Mouse (Mus musculus): ENCODE data around the gene Atf5. TPM values are rescaled to one million over a fixed set of nuclear protein-coding genes. Genes with fewer than 3 reads are reported as not detected.

Gene Atf5
- total and polyA plus RNA-seq, 3 experiments: 13.4 to 82.3 (median 71.1) TPM

DNA sequence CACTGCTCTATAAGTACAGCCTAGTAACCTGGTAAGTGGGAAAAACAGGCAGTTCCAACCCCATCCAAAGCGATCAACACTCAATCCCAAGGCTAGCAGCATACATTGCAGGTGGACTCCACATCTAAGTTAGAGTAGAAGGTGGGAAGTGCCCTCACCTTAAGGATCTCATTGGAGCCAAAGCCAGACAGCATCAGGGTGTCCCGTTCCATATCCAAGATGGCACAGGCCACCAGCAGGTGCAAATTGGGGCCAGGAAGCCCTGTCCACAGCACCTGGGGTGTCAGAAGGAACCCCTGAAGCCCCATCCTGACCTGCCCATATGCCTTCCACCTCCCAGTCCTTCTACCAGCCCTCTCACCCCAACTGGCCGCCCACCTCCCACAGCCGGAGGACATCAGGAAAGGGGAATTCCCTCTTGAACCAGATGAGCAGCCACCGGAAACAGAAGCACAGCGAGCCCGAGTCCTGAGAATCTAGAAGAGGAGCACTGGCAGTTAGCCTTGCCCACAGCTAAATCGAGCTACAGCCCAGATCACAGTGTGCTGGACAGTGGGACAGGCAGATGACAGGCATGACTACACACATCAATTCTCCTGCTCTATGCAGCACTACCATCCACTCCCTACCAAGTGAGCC lies 25.5 kb upstream of the Atf5 start (continued):
- TF ChIP-seq TCF12 (IDR thresholded peaks at IDR 0.05; ENCODE audit: low read depth, low read length) (peak; percentile 67; the same call in 1 of the 2 replicates), E2F4 (IDR thresholded peaks at IDR 0.05; ENCODE audit: insufficient replicate concordance, low read depth, low read length) (no peak), RAD21 (IDR thresholded peaks at IDR 0.05; ENCODE audit: low read depth, low read length) (no peak), CHD2 (IDR thresholded peaks at IDR 0.05; ENCODE audit: low read length) (0 out of 2 replicates have a peak, but pooled peaks have one; percentile 26), ELF1 (IDR thresholded peaks at IDR 0.05; ENCODE audit: low read depth, low read length) (peak; percentile 54; the same call in 1 of the 2 replicates), MAX (IDR thresholded peaks at IDR 0.05; ENCODE audit: low read length) (no peak), MAFK (IDR thresholded peaks at IDR 0.05; ENCODE audit: insufficient replicate concordance, low read length) (no peak), POLR2A (IDR thresholded peaks at IDR 0.05; ENCODE audit: low read depth, low read length) (0 out of 2 replicates have a peak, but pooled peaks have one; percentile 16), NELFE (IDR thresholded peaks at IDR 0.05; ENCODE audit: low read depth, low read length) (no peak), JUND (conservative IDR thresholded peaks at IDR 0.05; ENCODE audit: low read depth, low read length) (no peak), ZMIZ1 (IDR thresholded peaks at IDR 0.05; ENCODE audit: low read depth, low read length) (peak; percentile 66; the same call in 1 of the 2 replicates), GABPA (IDR thresholded peaks at IDR 0.05; ENCODE audit: insufficient replicate concordance, low read depth, low read length) (no peak), KAT2A (IDR thresholded peaks at IDR 0.05; ENCODE audit: insufficient replicate concordance, low read length) (no peak), BHLHE40 (IDR thresholded peaks at IDR 0.05; ENCODE audit: low read depth, low read length) (peak; percentile 36; the same call in 1 of the 2 replicates), MEF2A (IDR thresholded peaks at IDR 0.05; ENCODE audit: borderline replicate concordance, low read depth, low read length) (peak; percentile 72), RCOR1 (conservative IDR thresholded peaks at IDR 0.05; ENCODE audit: low read depth, low read length) (no peak), USF1 (IDR thresholded peaks at IDR 0.05; ENCODE audit: low read depth, low read length) (no peak)

- Histone ChIP-seq H3K27me3 (replicated peaks) (no peaks in the 10 kb centered on the region), H3K4me3 (replicated peaks in 1 of 3; ENCODE audit: low read depth in 2 of 3, low read length in 2 of 3, poor library complexity in 1 of 3) (no peak overlapping the region), H3K4me2 (ENCODE audit: insufficient read depth, low read depth, poor library complexity, severe bottlenecking) (no peak overlapping the region), H3K27ac (ENCODE audit: insufficient read depth, low read depth) (no peak overlapping the region), H3K9ac (ENCODE audit: insufficient read depth, low read depth) (no peak overlapping the region), H3K4me1 (ENCODE audit: control insufficient read depth in 1 of 2, insufficient read depth in 2 of 2) (peaks cover 36 to 73% of the 10 kb centered on the region in 2 experiments), H3K79me2 (replicated peaks; ENCODE audit: control insufficient read depth, extremely low read depth, insufficient read depth, poor library complexity, severe bottlenecking) (no peaks in the 10 kb centered on the region), H3K36me3 (replicated peaks in 1 of 2; ENCODE audit: control insufficient read depth in 1 of 2, insufficient read depth in 1 of 2, low read length in 1 of 2) (peaks cover 79 to 88% of the 10 kb centered on the region in 2 experiments), H3K9me3 (replicated peaks; ENCODE audit: low read length) (peaks cover 33% of the 10 kb centered on the region)
- no peak for DNase-seq (ENCODE audit: extremely low read depth)
- dilution Hi-C loops (cut with MboI; ENCODE audit: extremely low pct_ligation_motif_present, extremely low pct_unique_long_range_greater_than_20kb, low sequenced_read_pairs) (no loop called here), in situ Hi-C loops (cut with MboI; ENCODE audit: low pct_ligation_motif_present, low pct_unique_long_range_greater_than_20kb, low sequenced_read_pairs) (no loop called here)
- TF ChIP-seq SIN3A (IDR thresholded peaks at IDR 0.05; ENCODE audit: low read length): no peak
- no peak for TF ChIP-seq KAT2A (IDR thresholded peaks at IDR 0.05; ENCODE audit: insufficient replicate concordance, low read length)
- peak; percentile 21; the same call in 1 of the 2 replicates for TF ChIP-seq ZMIZ1 (IDR thresholded peaks at IDR 0.05; ENCODE audit: low read depth, low read length)
These were observed 24.0 kb upstream of the Atf5 start for GRCm38 (mm10) chr7:44840426-44840825.

All from CH12.LX (cell line).